Mouse (Mus musculus) fat pad, adult 2 months (tissue): ENCODE measurements around the gene Tssk3.
"Not testable (repeated sequence)": the region's sequence is repeated elsewhere in the genome, so short reads cannot be mapped to it uniquely, and the experiment has no call there.

Experiments
- DNase-seq: peaks from one replicate; pipeline ENCODE4 v3.0.0-alpha.2; 2011; ENCODE audit warnings: low read depth, low spot score; ENCODE audit errors: extremely low read depth

The Tssk3 gene

GRCm38 (mm10) chr4:129502327-129502888 is 11.6 kb upstream of the Tssk3 start:
- no peak for DNase-seq

- no peak for DNase-seq
Observed at GRCm38 (mm10) chr4:129500607-129501566, 10.1 kb upstream of the Tssk3 start.

- no peak for DNase-seq
Observed at GRCm38 (mm10) chr4:129500017-129500416, 9.2 kb upstream of the Tssk3 start.

GRCm38 (mm10) chr4:129498941-129499340 is 8.1 kb upstream of the Tssk3 start:
- DNase-seq: no peak

- no peak for DNase-seq
Observed at GRCm38 (mm10) chr4:129496631-129497030, 5.8 kb upstream of the Tssk3 start.

- no peak for DNase-seq
Observed at GRCm38 (mm10) chr4:129495672-129496562, 5.1 kb upstream of the Tssk3 start.

- no peak for DNase-seq
Observed at GRCm38 (mm10) chr4:129494681-129495080, 3.9 kb upstream of the Tssk3 start.

- peak; percentile 91 for DNase-seq
Observed at GRCm38 (mm10) chr4:129481090-129481489, 9.7 kb downstream of the Tssk3 start.

- DNase-seq: no peak
Observed at GRCm38 (mm10) chr4:129479863-129480262, 11.0 kb downstream of the Tssk3 start.

GRCm38 (mm10) chr4:129476047-129476446 is 14.8 kb downstream of the Tssk3 start:
- DNase-seq: no peak

- no peak for DNase-seq
Observed at GRCm38 (mm10) chr4:129464286-129464815, 26.5 kb downstream of the Tssk3 start.

- no peak for DNase-seq
Observed at GRCm38 (mm10) chr4:129463097-129464059, 27.4 kb downstream of the Tssk3 start.

- DNase-seq: no peak
Observed at GRCm38 (mm10) chr4:129462118-129462517, 28.7 kb downstream of the Tssk3 start.

GRCm38 (mm10) chr4:129461183-129461960 is 29.4 kb downstream of the Tssk3 start, which contains the start of gene Bsdc1:
TSS of gene Bsdc1 (plus strand) at chr4:129461581.
- peak; percentile 99 for DNase-seq

- DNase-seq: no peak
Observed at GRCm38 (mm10) chr4:129460827-129461182, 30.0 kb downstream of the Tssk3 start.

GRCm38 (mm10) chr4:129459726-129460125 is 31.1 kb downstream of the Tssk3 start:
- DNase-seq: no peak

GRCm38 (mm10) chr4:129457311-129457710 is 33.5 kb downstream of the Tssk3 start:
- not testable (repeated sequence) for DNase-seq

GRCm38 (mm10) chr4:129456126-129456525 is 34.7 kb downstream of the Tssk3 start:
- DNase-seq: no peak

GRCm38 (mm10) chr4:129455265-129455664 is 35.6 kb downstream of the Tssk3 start:
- DNase-seq: no peak
